Mouse (Mus musculus) heart, postnatal 0 days (tissue): ENCODE measurements around the gene Dmd. TPM values are rescaled to one million over a fixed set of nuclear protein-coding genes. Genes with fewer than 3 reads are reported as not detected.

Source experiments
- ATAC-seq: fragments of 200-750 bp; cut with Nextera tagmentation; 2 replicates; pipeline ENCODE4 v1.8.0; 2017; ENCODE audit warnings: low read depth, moderate number of reproducible peaks, moderate library complexity; ENCODE audit not compliant: insufficient read depth
- DNase-seq: peaks from one replicate; pipeline ENCODE4 v3.0.0-alpha.2; 2016; ENCODE audit warnings: low spot score
- H3K27ac ChIP-seq: fragments of 300-500 bp; sonication (generic); 2 replicates; pipeline ENCODE4 v1.5.1; 2014; ENCODE audit warnings: low read depth, mild to moderate bottlenecking
- H3K27me3 ChIP-seq: fragments of 300-500 bp; sonication (generic); 2 replicates; pipeline ENCODE4 v1.6.1; 2014; ENCODE audit warnings: low read length, mixed read lengths; ENCODE audit not compliant: control insufficient read depth, insufficient read depth
- H3K36me3 ChIP-seq: fragments of 300-500 bp; sonication (generic); replicated peaks from 2 replicates; pipeline ENCODE4 v1.6.1; 2014; ENCODE audit warnings: low read length, mixed read lengths; ENCODE audit not compliant: control insufficient read depth, insufficient read depth
- H3K4me1 ChIP-seq: fragments of 300-500 bp; sonication (generic); 2 replicates; pipeline ENCODE4 v1.6.1; 2014; ENCODE audit warnings: antibody characterized with exemption; ENCODE audit not compliant: control insufficient read depth, insufficient read depth
- H3K4me2 ChIP-seq: fragments of 300-500 bp; sonication (generic); 2 replicates; pipeline ENCODE4 v1.6.1; 2014; ENCODE audit warnings: low read depth, mild to moderate bottlenecking, low read length, moderate library complexity
- H3K4me3 ChIP-seq: fragments of 300-500 bp; sonication (generic); 2 replicates; pipeline ENCODE4 v1.5.1; 2014; ENCODE audit warnings: low read depth, low read length
- H3K9ac ChIP-seq: fragments of 300-500 bp; sonication (generic); replicated peaks from 2 replicates; pipeline ENCODE4 v1.6.1; 2014; ENCODE audit warnings: low read depth, low read length, mixed read lengths
- H3K9me3 ChIP-seq: fragments of 300-500 bp; sonication (generic); replicated peaks from 2 replicates; pipeline ENCODE4 v1.6.1; 2016; ENCODE audit warnings: low read length; ENCODE audit not compliant: control insufficient read depth
- CTCF ChIP-seq: IDR thresholded peaks from 2 replicates; pipeline ENCODE4 v1.5.1; 2016; ENCODE audit warnings: antibody characterized with exemption, control low read depth, low read depth
- EP300 ChIP-seq: IDR thresholded peaks from 2 replicates; pipeline ENCODE4 v1.6.1; 2016; ENCODE audit warnings: antibody characterized with exemption, low read depth
- WGBS: fragments of 180-500 bp; shearing (Covaris S2); extraction: QIAGEN DNeasy Blood & Tissue Kit; methylation state at CpG from one replicate; pipeline ENCODE4 v1.1.7; 2014; 5-methylcytosine and 5-hydroxymethylcytosine counted together
- polyA plus RNA-seq: library from polyadenylated mRNA; unstranded; fragments of >200 nt; fragmentation: Nextera tagmentation; extraction: Ambion mirVana; gene quantifications from 2 replicates; pipeline ENCODE4 v1.2.1, GENCODE M21; 2015
- total RNA-seq: library from RNA; depleted of rRNA; stranded (reverse); fragments of >200 nt; gene quantifications from 2 replicates; pipeline ENCODE4 v1.2.3, GENCODE M21; 2014; ENCODE audit warnings: low replicate concordance

Gene Dmd
- total and polyA plus RNA-seq, 2 experiments from 2014 or later, result 25.6 to 85.8 TPM

GRCm38 (mm10) chrX:83220563-83220962 lies 271.9 kb downstream of the Dmd start:
- no peak for TF ChIP-seq EP300
- no peak for TF ChIP-seq CTCF
- Histone ChIP-seq H3K4me3 (no peak overlapping the region), H3K4me1 (no peaks in the 10 kb centered on the region), H3K27me3 (no peaks in the 10 kb centered on the region), H3K9ac (no peak overlapping the region), H3K27ac (no peak overlapping the region), H3K9me3 (no peaks in the 10 kb centered on the region), H3K4me2 (no peak overlapping the region), H3K36me3 (no peaks in the 10 kb centered on the region)
- ATAC-seq, result no peak
- DNase-seq, result no peak
- 40% methylated on average over 2 of the region's 2 CpGs for WGBS

DNA sequence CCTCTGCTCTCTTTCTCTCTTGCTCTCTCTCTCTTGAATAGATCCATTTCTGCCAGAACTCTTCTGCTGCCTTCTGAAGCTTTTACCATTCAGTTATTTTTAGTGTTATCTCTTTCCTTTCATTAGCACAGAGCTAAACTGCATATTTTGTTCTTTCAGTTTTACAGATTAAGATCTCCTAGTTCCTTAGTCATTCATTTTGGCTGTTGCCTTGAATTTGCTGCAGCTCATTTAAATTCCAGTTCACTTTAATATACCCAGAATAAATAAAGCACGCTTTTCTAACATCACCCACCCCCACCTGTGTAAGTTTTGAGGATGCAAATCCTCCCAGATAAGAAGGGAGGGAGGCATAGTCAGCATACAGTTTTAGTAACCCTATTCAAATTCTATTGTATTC lies 272.4 kb downstream of the Dmd start:
- H3K4me1 ChIP-seq, result no peaks in the 10 kb centered on the region
- H3K27me3 ChIP-seq, result no peaks in the 10 kb centered on the region
- H3K4me2 ChIP-seq, result no peak overlapping the region
- no peak overlapping the region for H3K27ac ChIP-seq
- no peaks in the 10 kb centered on the region for H3K36me3 ChIP-seq
- no peak overlapping the region for H3K4me3 ChIP-seq
- ATAC-seq (no peak), DNase-seq (no peak)
- H3K9ac ChIP-seq, result no peak overlapping the region
- no peaks in the 10 kb centered on the region for H3K9me3 ChIP-seq
- no peak for TF ChIP-seq CTCF
- TF ChIP-seq EP300, result no peak
- WGBS, result 36% methylated on average over 1 of the region's 1 CpGs

- whole genome bisulfite sequencing, result 88% methylated on average over 15 of the region's 15 CpGs
- ATAC-seq, result no peak
Observed at GRCm38 (mm10) chrX:83487598-83487997, 538.9 kb downstream of the Dmd start, which contains the start of gene Tsga8. Tsga8 (minus strand) TSS chrX:83487924.

DNA sequence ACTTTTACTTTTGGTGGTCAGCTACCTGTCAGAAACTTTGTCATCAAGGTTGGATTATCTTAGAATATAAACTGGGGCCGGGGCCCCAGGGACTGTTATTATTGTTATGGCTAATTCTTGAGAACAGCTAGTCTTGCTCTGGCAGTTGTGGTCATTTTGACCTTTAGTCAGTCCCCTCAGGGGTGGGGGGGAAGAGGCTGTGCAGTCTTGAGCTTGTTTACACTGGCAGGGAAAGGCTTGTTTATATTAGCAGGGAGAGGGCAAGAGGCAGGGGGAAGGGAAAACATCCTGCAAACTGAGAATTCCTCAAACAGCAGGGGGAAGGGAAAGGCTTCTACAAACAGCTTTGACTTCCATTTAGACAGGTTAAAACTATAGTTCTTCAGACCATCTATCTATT lies 726.3 kb downstream of the Dmd start:
- H3K36me3 ChIP-seq, result no peaks in the 10 kb centered on the region
- TF ChIP-seq CTCF, result no peak
- TF ChIP-seq EP300, result no peak
- ATAC-seq (no peak), DNase-seq (no peak)
- no peak overlapping the region for H3K27ac ChIP-seq
- no peak overlapping the region for H3K4me3 ChIP-seq
- no peak overlapping the region for H3K9ac ChIP-seq
- H3K4me1 ChIP-seq, result no peaks in the 10 kb centered on the region
- H3K27me3 ChIP-seq, result no peaks in the 10 kb centered on the region
- H3K4me2 ChIP-seq, result no peak overlapping the region
- WGBS, result 48% methylated on average over 1 of the region's 1 CpGs
- no peaks in the 10 kb centered on the region for H3K9me3 ChIP-seq

More at GRCm38 (mm10) chrX:83487598-83487997, 538.9 kb downstream of the Dmd start, which contains the start of gene Tsga8:
- Histone ChIP-seq H3K9me3 (no peaks in the 10 kb centered on the region), H3K4me1 (no peaks in the 10 kb centered on the region), H3K27ac (no peak within 1 kb of the TSS), H3K4me3 (no peak within 1 kb of the TSS), H3K36me3 (no peaks in the 10 kb centered on the region), H3K27me3 (no peaks in the 10 kb centered on the region), H3K9ac (no peak within 1 kb of the TSS), H3K4me2 (no peak within 1 kb of the TSS)
- no peak for DNase-seq
- TF ChIP-seq EP300 (no peak), CTCF (no peak)

- Histone ChIP-seq H3K27ac (no peak overlapping the region), H3K4me2 (no peak overlapping the region), H3K4me1 (no peaks in the 10 kb centered on the region), H3K4me3 (no peak overlapping the region), H3K9me3 (no peaks in the 10 kb centered on the region), H3K27me3 (no peaks in the 10 kb centered on the region), H3K36me3 (no peaks in the 10 kb centered on the region), H3K9ac (no peak overlapping the region)
- ATAC-seq (no peak), DNase-seq (no peak)
- TF ChIP-seq EP300 (no peak), CTCF (no peak)
Observed at GRCm38 (mm10) chrX:83686547-83686946, 737.9 kb downstream of the Dmd start.

DNA sequence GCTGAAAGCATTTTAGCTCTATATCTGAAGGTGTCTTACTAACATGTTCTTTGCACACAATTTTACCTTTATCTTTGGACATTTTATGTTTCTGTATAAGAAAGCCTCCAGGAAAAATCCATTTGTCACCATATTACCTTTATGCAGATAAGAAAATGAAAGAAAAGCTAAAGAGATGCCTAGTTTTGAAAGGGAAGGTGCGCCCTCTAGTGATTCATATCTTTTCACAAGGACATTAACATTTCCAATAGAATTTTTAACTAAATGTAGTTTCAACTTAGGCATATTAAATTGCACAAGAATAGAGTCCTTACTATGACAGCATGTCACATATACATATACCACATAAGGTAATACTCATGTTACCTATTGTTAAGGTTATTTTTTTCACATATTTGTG lies 791.9 kb downstream of the Dmd start:
- TF ChIP-seq CTCF, result peak; percentile 36
- no peak for TF ChIP-seq EP300
- Histone ChIP-seq H3K36me3 (no peaks in the 10 kb centered on the region), H3K4me3 (no peak overlapping the region), H3K9ac (no peak overlapping the region), H3K4me2 (no peak overlapping the region), H3K4me1 (no peaks in the 10 kb centered on the region), H3K27me3 (no peaks in the 10 kb centered on the region), H3K27ac (no peak overlapping the region), H3K9me3 (no peaks in the 10 kb centered on the region)
- DNase-seq (peak; percentile 5), ATAC-seq (no peak)
- 13% methylated on average over 1 of the region's 1 CpGs for WGBS
